Mouse (Mus musculus) embryonic stem cell, embryonic (primary cell): ENCODE measurements around the gene Lpar3.
"Not testable (repeated sequence)": the region's sequence is repeated elsewhere in the genome, so short reads cannot be mapped to it uniquely, and the experiment has no call there.

Experiments
- CTCF ChIA-PET, 4 experiments: fragments of 300-600 bp in 2 of 4; fragments of 350-600 bp in 2 of 4; sonication (Branson Sonifier 250); formaldehyde crosslinking; loops; one replicate each; lab custom pipeline; 2022; ENCODE audit warnings: inconsistent platforms in 2 of 4; lab: Charles Lee
- POLR2A ChIA-PET, 4 experiments: fragments of 300-600 bp in 2 of 4; fragments of 350-600 bp in 2 of 4; sonication (Branson Sonifier 250); formaldehyde crosslinking; loops; one replicate each; lab custom pipeline; 2022; ENCODE audit warnings: antibody characterized with exemption in 4 of 4, inconsistent platforms in 1 of 4; lab: Charles Lee

Gene Lpar3

DNA sequence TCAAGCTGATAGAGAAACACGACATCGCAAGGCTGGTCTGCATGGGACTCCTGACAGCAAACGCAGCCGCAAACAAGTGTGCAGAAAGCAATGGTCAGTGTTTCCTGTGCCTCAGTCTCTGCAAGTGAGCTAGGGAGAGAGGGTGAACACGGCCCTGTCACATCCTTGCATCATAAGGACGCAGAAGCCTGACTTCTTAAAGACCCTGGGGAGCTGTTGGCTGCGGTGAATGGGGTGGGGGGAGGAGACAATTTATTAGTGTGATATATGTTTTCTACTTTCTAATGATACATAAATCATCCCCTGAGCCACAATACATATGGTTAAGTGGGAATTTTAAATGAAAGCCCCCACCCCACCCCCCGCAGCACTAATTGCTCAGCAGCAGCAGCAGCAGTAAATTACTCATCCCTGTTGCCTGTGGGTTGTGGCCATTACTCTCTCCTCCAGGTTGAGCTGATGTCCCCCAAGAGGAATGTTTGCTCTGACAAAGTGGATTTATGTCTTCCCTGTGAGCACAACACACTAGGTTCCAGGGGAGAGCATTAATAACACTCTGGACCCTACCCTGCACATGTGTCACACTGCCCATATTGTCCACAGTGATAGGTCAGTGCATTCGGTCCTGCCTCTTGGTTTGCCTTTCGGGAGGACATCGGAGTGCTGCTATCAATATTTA, 21.8 kb upstream of the Lpar3 start:
- ChIA-PET POLR2A (no interaction called here), CTCF (interaction anchor here in 1 of 4 experiments (0.6 kb wide), 1 partner anchor 320 kb away, joined by 3 read pairs; no protein-coding TSS in a partner anchor)

DNA sequence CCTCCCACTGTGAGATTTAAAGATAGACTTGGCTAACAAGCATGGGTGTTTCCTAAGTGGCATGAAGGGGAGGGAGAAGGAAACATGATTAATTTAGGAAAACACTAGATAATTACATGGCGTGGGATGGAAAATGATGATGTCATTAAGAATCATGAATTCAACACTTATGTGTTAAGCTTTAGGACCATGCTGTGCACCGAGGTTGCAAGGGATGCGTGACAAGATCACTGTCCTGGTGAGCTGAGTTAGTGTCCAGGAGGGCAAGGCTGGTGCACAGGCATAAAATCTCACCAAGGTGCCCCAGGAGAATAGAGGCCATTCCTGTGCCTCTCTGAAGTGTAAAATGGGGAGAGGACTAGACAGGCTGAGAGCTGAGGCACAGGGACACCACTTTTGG, 21.3 kb upstream of the Lpar3 start:
- CTCF ChIA-PET: interaction anchor here in 1 of 4 experiments (0.6 kb wide), 1 partner anchor 320 kb away, joined by 3 read pairs; no protein-coding TSS in a partner anchor

DNA sequence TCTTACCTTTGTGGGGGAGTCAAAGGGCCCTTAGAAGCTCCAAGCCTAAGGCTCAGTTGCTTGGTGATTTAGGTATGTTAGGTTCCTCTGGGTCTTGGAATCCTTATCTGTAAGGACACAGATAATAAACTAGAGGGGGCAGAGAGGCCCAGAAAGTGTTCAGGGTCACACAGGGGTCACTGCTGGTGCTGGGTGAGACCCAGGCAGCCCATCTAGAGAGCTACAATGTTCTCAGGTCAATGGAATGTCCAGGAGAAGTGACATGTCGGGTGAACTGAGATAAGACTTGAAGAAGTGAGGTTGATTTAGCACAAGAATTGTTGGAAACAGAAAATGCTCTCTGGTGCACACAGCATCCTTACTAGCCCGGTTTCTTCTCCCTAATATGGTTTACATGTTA, 16.4 kb upstream of the Lpar3 start:
- ChIA-PET POLR2A (no interaction called here), CTCF (interaction anchor here in 1 of 4 experiments (0.7 kb wide), 1 partner anchor 287 kb away, joined by 3 read pairs; no protein-coding TSS in a partner anchor)

More for the DNA sequence above, 21.3 kb upstream of the Lpar3 start:
- POLR2A ChIA-PET: no interaction called here

DNA sequence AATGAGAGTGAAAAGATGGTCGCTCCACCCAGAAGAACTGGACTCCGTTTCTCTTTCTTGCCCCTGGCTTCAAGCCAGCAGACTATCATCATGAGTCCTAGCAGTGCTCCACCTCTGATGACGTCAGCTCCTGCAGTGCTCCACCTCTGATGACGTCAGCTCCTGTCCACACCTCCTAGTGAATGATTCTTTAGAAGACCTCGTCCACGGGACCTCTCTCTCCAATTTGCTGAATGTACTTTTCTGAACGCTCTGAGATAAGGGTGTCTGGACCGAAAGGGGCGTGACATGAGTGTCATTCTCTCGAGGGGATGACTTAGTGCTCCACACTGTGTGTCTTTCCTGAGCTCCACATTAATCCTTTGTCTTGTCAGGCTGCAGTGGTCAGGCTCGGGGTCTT, 15.5 kb upstream of the Lpar3 start:
- CTCF ChIA-PET: interaction anchor here in 2 of 4 experiments (0.6 to 1.4 kb wide), 2 partner anchors 21 to 27 kb away, joined by 3 to 10 read pairs; no protein-coding TSS in a partner anchor
- POLR2A ChIA-PET: no interaction called here

DNA sequence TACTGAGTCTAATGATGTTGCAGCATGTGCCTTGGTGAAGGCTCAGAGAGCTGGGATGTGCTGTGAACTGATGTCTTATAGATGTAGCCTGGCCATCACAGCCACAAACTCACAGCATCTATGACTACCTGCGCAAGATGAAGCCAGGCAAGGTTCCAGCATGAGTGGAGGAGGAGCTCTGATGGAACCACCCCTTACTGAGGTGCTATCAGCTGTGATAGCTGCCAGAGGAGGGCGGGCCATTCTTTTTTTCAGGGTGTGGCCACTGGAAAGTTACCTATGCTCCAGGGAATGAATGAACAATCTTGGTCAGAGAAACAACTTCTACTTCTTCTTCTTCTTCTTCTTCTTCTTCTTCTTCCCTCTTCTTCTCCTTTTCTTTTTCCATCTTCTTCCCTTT, 14.1 kb upstream of the Lpar3 start:
- ChIA-PET POLR2A (no interaction called here), CTCF (no interaction called here)

DNA sequence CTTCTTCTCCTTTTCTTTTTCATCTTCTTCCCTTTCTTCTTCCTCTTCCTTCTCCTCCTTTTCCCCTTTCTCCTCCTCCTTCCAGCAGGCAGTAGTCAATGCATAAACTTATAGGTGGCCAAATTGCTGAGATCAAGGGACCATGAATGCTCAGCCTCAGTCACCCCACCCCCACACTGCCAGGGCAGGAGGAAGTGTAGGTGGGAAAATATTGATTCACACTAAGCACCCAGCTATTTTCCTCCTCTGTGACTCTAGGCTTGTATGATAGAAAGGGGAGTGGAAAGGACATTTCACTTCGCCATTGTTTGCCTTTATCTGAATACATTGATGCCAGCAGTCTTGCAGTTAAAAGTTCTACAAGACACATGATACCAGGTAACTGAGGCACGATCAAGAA, 13.3 kb upstream of the Lpar3 start:
- POLR2A ChIA-PET: no interaction called here
- CTCF ChIA-PET: no interaction called here

DNA sequence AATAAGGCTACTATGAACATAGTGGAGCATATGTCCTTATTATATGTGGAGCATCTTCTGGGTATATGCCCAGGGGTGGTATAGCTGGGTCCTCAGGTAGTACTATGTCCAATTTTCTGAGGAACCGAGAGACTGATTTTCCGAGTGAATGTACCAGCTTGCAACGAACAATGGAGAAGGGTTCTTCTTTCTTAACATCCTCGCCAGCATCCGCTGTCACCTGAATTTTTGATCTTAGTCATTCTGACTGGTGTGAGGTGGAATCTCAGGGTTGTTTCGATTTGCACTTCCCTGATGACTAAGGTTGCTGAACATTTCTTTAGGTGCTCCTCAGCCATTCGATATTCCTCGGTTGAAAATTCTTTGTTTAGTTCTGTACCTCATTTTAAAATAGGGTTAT, 11.0 kb upstream of the Lpar3 start:
- CTCF ChIA-PET: not testable (repeated sequence)
- POLR2A ChIA-PET: interaction anchor here in 1 of 4 experiments (0.6 kb wide), 1 partner anchor 10 kb away, joined by 3 read pairs; no protein-coding TSS in a partner anchor

DNA sequence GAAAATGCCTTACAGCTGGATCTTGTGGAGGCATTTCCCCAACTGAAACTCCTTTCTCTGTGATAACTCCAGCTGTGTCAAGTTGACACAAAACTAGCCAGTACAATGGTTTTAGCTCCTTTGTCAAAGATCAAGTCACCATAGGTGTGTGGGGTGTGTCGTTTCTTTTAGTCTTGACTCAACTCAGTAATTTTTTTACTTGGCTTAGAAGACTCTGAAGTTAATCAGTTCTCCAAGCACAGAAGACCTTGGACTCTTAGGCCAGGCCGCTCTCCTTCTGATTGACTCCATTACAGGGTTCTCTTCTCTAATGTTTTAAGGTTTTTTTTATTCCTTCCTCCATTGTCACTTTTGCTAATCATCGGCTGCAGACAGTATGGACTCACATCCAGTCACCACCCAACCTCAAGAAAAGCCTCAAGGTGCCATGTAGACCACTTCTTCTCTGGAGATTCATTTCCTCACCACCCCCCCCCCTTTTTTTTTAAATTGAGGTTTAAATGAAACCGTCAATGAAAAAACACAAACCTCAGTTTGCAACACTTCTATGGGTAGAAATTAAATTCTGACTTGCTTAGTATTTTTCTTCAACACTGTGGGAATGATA, 9.5 kb upstream of the Lpar3 start:
- ChIA-PET POLR2A (no interaction called here), CTCF (interaction anchor here in 1 of 4 experiments (0.7 kb wide), 1 partner anchor 21 kb away, joined by 3 read pairs; no protein-coding TSS in a partner anchor)

DNA sequence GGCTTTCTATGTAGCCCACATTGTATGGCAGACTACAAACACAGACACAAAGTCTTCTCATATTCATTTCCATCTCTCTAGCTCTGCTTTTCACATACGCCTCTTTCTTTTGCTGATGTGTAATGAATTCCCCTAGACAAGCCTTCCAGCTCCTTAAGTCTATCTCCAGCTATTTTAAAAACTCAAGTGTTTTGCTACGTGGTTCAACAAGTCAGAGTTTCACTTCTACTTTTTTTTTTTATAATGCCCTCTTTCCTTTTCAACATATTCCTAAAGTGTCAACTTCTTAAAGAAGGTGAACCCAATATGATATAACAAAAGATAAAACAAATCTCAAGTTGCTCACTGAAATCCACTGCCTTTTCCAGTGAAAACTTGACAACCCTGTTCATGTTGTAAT, 8.8 kb upstream of the Lpar3 start:
- POLR2A ChIA-PET: no interaction called here
- CTCF ChIA-PET: interaction anchor here in 1 of 4 experiments (0.7 kb wide), 1 partner anchor 22 kb away, joined by 3 read pairs; no protein-coding TSS in a partner anchor

DNA sequence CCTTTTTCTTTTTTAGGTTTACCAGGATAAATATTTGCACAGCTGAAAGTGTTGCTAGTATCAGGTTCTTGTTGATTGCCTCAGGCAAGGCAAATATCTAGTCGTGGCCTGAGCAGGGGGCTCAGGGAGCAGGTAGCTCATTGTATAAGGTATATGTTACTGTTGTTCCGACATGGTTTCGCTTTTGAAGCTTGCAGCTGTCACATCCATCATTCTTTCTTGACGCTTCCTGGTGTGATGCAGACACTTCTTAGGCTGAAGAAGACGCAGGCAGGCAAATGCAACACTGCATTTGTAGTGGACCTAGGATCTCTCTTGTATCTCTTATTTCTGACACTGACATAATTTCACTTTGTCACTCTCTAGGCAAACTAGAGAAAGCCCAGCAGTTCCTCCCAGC, 7.4 kb upstream of the Lpar3 start:
- ChIA-PET POLR2A (no interaction called here), CTCF (no interaction called here)

DNA sequence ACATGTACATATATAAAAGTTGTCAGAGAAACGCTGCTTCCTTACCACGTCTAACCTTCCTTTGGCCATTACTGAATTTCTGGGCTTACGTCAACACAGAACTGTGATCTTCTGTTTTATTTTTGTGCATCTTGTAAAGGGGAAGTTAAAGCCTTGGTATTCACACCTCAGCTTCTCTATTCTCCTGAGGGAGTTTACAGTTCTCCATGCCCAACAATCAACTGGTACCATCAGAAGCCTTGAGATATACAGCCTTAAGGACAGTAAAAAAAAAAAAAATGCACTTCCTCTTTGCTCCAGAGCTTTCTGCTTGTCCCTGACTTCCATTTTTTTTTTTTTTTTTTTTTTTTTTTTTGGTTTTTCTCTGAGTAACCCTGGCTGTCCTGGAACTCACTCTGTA, 4.2 kb upstream of the Lpar3 start:
- ChIA-PET CTCF (interaction anchor here in 3 of 4 experiments (0.6 to 1.4 kb wide), 3 partner anchors 32 to 324 kb away, joined by 3 read pairs; no protein-coding TSS in a partner anchor), POLR2A (interaction anchor here in 1 of 4 experiments (0.6 kb wide), 1 partner anchor 101 kb away, joined by 3 read pairs; no protein-coding TSS in a partner anchor)

DNA sequence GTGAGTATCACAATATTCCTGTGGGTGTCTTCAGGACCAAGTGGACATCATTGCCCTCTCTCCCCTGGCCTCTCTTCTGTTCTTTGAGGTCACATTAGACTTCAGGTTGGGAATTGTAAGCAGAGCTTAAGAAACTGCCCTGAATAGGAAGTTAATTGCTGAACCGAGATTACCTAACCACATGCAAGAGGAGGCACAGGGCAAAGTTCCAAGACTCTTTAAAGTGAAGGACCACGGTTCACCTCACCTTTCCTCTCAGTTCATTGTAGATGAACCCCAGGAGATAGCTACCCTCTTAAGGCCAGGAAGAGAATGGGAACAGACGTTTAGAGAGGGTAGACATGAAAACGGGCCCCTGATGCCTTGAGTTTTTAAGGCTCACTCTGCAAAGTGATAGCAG, 3.5 kb downstream of the Lpar3 start:
- POLR2A ChIA-PET: no interaction called here

DNA sequence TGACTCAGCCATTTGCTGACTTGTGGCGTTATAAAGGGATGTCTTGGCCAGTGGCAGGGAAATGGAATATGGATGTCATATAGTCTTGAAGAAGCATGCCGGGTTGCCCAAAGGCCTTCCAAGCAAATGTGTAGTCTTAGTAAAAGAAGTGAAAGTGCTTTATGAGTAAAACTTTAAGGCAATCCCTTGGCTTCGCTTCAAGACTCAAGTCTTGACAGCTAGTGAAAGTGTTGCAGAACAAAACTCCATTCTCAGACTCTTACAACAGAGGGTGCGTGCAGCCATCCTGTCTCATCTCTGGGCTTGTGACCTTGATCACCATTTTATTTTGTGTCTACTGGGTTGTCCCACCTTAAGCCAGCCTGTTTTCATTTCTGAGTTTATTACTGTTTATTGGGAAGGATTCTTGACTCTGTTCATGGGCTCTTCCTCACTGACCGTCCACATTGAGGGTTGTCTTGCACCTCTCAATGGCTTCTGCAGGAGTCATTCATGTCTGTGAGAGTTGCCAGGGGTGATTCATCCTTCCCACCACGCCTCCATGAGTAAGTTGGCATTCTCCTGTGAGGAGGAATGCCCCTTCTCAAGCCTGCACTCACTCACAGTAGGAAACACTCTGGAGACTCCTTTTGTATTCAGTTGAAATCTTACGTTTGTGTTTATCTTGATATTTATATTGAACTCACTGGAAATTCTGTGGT, 4.4 kb downstream of the Lpar3 start:
- ChIA-PET CTCF (no interaction called here), POLR2A (no interaction called here)

More for the DNA sequence above, 3.5 kb downstream of the Lpar3 start:
- CTCF ChIA-PET: no interaction called here

DNA sequence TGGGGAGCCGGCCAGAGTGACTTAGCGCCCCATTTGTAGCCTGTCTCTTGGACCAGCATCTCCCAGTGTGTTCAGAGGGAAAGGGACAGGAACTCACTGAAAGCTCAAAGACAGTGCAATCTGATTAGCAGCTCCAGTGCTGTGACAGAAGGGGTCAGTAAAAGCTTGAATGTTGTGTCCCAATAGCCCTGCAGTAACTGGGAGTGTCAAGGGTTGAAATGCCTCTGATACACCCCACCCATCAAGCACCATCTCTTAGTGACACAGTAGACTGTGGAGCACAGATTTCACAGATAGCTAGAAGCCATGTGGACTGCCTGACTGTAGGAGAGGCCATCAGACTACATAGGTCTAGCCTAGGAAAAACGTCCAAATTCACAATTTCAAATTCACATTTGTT, 6.7 kb downstream of the Lpar3 start:
- ChIA-PET CTCF (interaction anchor here in 1 of 4 experiments (1.4 kb wide), 1 partner anchor 49 kb away, joined by 3 read pairs; no protein-coding TSS in a partner anchor), POLR2A (no interaction called here)

DNA sequence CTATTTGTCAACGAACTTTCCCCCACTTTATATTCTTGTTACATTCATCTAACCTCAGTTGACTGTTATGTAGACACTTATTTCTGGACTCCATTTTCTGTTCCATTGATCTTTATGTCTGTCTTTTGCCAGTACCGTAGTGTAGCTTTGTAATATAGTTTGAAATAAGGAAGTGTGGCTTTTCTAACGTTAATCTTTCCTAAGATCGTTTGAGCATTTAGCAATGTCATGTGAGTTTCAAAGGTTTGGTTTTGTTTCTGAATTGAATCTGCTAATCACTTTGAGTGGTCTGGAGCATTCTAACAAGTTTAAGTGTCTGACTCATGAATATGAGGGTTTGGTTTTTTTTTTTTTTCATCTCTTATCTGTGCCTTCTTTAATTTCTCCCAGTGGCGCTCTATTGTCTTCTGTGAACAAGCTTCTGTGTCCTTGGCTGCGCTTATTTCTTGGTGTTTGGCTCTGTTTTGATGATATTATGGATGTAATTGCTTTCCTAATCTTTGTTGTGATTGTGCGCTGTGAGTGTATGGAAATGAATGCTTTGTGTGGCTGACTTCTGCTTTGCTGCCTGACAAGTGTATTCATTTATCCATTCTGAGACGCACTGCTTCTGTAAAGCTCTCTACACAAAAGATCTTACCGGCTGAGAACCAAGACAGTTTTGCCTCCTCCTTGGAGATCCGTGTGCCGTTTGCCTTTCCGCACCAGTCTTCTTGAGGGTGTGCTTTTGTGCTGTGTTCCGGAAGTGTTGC, 8.0 kb downstream of the Lpar3 start:
- POLR2A ChIA-PET: interaction anchor here in 1 of 4 experiments (0.6 kb wide), 1 partner anchor 747 kb away, joined by 3 read pairs; no protein-coding TSS in a partner anchor
- CTCF ChIA-PET: no interaction called here

DNA sequence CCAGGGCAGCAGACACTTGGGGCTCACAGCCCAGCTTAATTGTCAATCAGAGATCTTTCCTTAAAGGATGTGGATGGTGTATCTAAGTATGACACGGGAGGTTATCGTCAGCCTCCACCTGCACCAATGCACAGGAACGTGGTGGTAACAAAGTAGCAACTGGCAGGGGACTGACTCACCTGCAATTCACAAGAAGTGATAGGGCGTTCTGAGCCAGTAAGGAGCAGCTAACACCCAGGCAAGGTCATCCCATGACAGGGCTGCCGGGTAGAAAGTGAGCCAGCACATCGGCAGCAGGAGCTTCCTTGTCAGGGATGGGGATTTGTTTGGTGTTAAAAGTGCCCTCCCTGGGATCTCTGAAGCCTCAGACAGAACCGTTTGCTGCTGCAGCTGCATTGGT, 11.9 kb downstream of the Lpar3 start:
- CTCF ChIA-PET: interaction anchor here in 1 of 4 experiments (0.9 kb wide), 1 partner anchor 52 kb away, joined by 3 read pairs; no protein-coding TSS in a partner anchor
- POLR2A ChIA-PET: interaction anchor here in 1 of 4 experiments (0.7 kb wide), 1 partner anchor 808 kb away, joined by 3 read pairs; no protein-coding TSS in a partner anchor

DNA sequence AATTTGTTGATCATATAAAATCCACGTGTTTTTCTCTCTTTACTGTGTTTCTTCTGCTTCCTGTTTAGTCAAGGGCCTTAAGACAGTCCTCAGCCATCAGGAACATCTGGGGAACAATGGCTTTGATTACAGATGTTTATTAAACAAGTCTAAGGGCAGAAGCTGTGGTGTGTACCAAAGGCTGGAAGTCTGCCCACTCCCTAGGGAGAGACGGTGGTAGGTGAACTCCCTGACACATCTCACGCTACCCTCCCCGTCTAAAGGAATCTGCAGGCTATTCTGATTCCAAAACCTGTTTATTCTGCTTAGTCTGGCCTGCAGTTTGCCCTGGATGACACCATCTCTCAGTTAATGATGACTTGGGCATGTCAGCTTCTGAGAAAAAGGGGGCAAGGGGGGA, 13.0 kb downstream of the Lpar3 start:
- ChIA-PET POLR2A (no interaction called here), CTCF (no interaction called here)

DNA sequence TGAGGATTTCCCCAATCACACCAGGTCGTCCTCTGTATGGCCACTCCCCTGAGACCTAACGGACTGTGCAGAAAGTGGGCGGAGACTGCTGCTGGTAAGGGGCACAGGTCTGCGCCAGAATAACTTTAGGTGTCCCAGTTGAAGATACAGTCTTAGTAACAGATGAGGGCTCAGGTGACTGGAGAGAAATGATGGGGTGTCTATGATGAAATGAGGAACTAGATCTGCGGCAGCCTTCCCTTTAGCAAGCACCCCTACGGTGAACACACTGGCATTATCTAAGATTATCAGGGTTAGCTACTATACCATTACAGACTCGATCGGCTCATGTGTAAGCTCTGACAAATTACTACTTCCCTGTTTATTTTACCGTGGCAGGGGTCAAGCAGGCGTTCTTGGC, 13.8 kb downstream of the Lpar3 start:
- ChIA-PET CTCF (no interaction called here), POLR2A (no interaction called here)

DNA sequence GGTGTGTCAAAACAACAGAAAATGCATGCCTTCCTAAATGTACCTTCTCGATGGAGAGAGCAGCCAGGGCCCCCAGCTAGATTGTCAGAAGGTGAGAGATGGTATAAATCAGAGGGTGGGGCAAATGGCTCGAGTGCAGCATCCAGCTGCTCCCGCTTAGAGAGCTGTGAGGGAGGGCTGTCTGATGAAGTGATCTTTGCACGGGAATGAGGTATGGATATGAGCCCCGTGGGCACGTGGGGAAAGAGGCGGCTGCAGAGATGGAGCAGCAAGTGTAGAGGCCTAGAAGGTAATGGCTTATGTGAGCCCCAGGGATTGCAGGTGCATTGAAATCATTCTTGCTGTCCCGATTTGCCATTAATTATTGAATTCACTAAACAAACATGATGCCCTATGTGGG, 15.5 kb downstream of the Lpar3 start:
- POLR2A ChIA-PET: interaction anchor here in 1 of 4 experiments (0.6 kb wide), 1 partner anchor 1462 kb away, joined by 3 read pairs; no protein-coding TSS in a partner anchor
- CTCF ChIA-PET: no interaction called here
